Mouse (Mus musculus) retina, adult 2 months (tissue): ENCODE measurements at regions not wholly inside any gene's neighbourhood (a gene's known extent, or its start where the extent isn't known, plus 50 kb on each side); places are given as distances from the start of the nearest gene placed in this dataset.

Source experiments
- DNase-seq: peaks from one replicate; pipeline ENCODE4 v3.0.0-alpha.2; 2012; ENCODE audit warnings: low read depth, low spot score

- DNase-seq = no peak
These were observed 234.2 kb downstream of the Il20rb start for GRCm38 (mm10) chr9:100252409-100252808.
